Mouse (Mus musculus) lung, embryonic 15.5 days (tissue): ENCODE measurements around the gene Kdf1. TPM values are rescaled to one million over a fixed set of nuclear protein-coding genes. Genes with fewer than 3 reads are reported as not detected.
A peak's percentile ranks its signal among the peaks of the same experiment; 100 is the strongest.

ENCODE experiments used
- ATAC-seq: fragments of 200-750 bp; cut with Nextera tagmentation; 2 replicates; pipeline ENCODE4 v1.8.0; 2017; ENCODE audit warnings: moderate number of reproducible peaks, borderline replicate concordance; ENCODE audit not compliant: low FRiP score, low TSS enrichment; ENCODE audit errors: extremely low read depth
- H3K27ac ChIP-seq: fragments of 300-500 bp; sonication (generic); 2 replicates; pipeline ENCODE4 v1.5.1; 2015; ENCODE audit warnings: moderate library complexity, mild to moderate bottlenecking, inconsistent platforms
- H3K27me3 ChIP-seq: fragments of 300-500 bp; sonication (generic); 2 replicates; pipeline ENCODE4 v1.6.1; 2015; ENCODE audit warnings: inconsistent platforms
- H3K36me3 ChIP-seq: fragments of 300-500 bp; sonication (generic); 2 replicates; pipeline ENCODE4 v1.6.1; 2015; ENCODE audit warnings: inconsistent platforms
- H3K4me1 ChIP-seq: fragments of 300-500 bp; sonication (generic); 2 replicates; pipeline ENCODE4 v1.6.1; 2015; ENCODE audit warnings: inconsistent platforms
- H3K4me2 ChIP-seq: fragments of 300-500 bp; sonication (generic); 2 replicates; pipeline ENCODE4 v1.6.1; 2015; ENCODE audit warnings: inconsistent platforms, mild to moderate bottlenecking, moderate library complexity
- H3K4me3 ChIP-seq: fragments of 300-500 bp; sonication (generic); 2 replicates; pipeline ENCODE4 v1.5.1; 2015; ENCODE audit warnings: mild to moderate bottlenecking, inconsistent platforms
- H3K9ac ChIP-seq: fragments of 300-500 bp; sonication (generic); 2 replicates; pipeline ENCODE4 v1.6.1; 2015; ENCODE audit warnings: inconsistent platforms
- H3K9me3 ChIP-seq: fragments of 300-500 bp; sonication (generic); 2 replicates; pipeline ENCODE4 v1.6.1; 2016; ENCODE audit warnings: inconsistent platforms
- WGBS: fragments of 180-500 bp; shearing (Covaris S2); methylation state at CpG from one replicate; pipeline ENCODE4 v1.1.7; 2015; 5-methylcytosine and 5-hydroxymethylcytosine counted together
- polyA plus RNA-seq: library from polyadenylated mRNA; unstranded; fragments of >200 nt; fragmentation: Nextera tagmentation; extraction: Ambion mirVana; gene quantifications from 2 replicates; pipeline ENCODE4 v1.2.1, GENCODE M21; 2015

The Kdf1 gene
- 29.2 and 29.7 TPM in 2 replicates for polyA plus RNA-seq

DNA sequence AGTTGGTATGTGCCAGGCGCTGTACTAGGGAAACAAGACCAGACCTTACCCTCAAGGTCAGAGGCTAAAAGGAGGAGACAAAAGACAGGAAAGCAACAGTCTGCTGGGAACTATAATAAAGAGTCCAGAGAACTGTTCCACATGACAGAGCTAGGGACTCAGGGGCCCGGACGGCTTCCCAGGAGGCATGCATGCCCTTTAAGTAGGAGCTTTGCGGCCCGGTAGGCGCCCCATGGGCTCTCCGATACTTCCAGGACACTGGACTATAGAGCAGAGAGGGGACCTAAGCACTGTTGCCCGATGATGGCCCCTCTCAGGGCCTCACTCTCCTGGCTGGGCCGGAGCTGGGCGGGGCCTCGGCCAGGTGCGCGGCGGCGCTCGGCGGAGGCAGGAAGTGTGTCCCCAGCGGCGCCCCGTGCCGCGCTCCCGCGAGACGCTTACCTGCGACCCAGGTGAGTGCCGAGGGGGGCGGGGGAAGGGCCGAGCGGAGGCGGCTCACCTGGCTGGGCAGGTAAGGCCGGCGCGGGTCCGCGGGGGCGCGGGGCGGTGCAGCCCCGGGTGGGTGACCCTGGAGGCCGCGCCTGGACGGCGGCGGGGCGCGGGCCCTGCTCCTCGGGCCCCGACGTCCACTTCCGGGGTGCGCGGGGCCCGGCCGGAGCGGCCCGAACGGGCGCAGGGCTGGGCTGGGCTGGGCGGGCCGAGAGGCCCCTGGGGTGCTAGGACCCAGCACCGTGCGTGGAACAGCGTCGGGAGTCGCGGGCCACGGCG is at the start of gene Kdf1:
Kdf1 (plus strand) TSS at position 363 of the 768 bp plus-strand sequence.
- peaks cover 4% of the 10 kb centered on the region; the same call in 1 of the 2 replicates for H3K4me1 ChIP-seq
- H3K4me2 ChIP-seq, result peak within 1 kb of the TSS; percentile 52
- H3K9ac ChIP-seq, result peak within 1 kb of the TSS; percentile 52
- H3K4me3 ChIP-seq, result peak within 1 kb of the TSS; percentile 54
- no peaks in the 10 kb centered on the region for H3K9me3 ChIP-seq
- peak within 1 kb of the TSS; percentile 25; the same call in 1 of the 2 replicates for H3K27ac ChIP-seq
- no peaks in the 10 kb centered on the region for H3K36me3 ChIP-seq
- ATAC-seq, result peak; percentile 86
- H3K27me3 ChIP-seq, result peaks cover 34% of the 10 kb centered on the region
- 5% methylated on average over 55 of the region's 69 CpGs for WGBS

GRCm38 (mm10) chr4:133469122-133469521 is 49.6 kb upstream of the Kdf1 start:
- no peak for ATAC-seq

GRCm38 (mm10) chr4:133471135-133471821 is 47.5 kb upstream of the Kdf1 start:
- Histone ChIP-seq H3K9me3 (peaks cover 4% of the 10 kb centered on the region; the same call in 1 of the 2 replicates), H3K4me2 (no peak overlapping the region), H3K4me3 (no peak overlapping the region), H3K36me3 (no peaks in the 10 kb centered on the region), H3K9ac (no peak overlapping the region), H3K27me3 (peaks cover 18% of the 10 kb centered on the region; the same call in 1 of the 2 replicates), H3K4me1 (peaks cover 10% of the 10 kb centered on the region), H3K27ac (no peak overlapping the region)
- 78% methylated on average over 7 of the region's 7 CpGs for WGBS
- ATAC-seq, result no peak

More at GRCm38 (mm10) chr4:133469122-133469521, 49.6 kb upstream of the Kdf1 start:
- Histone ChIP-seq H3K4me3 (peak overlapping the region; percentile 14; the same call in 1 of the 2 replicates), H3K27me3 (peaks cover 6% of the 10 kb centered on the region; the same call in 1 of the 2 replicates), H3K9me3 (peaks cover 4% of the 10 kb centered on the region; the same call in 1 of the 2 replicates), H3K9ac (no peak overlapping the region), H3K4me1 (peaks cover 10% of the 10 kb centered on the region), H3K4me2 (peak overlapping the region; percentile 97), H3K27ac (no peak overlapping the region), H3K36me3 (no peaks in the 10 kb centered on the region)
- WGBS, result 14% methylated on average over 12 of the region's 12 CpGs

DNA sequence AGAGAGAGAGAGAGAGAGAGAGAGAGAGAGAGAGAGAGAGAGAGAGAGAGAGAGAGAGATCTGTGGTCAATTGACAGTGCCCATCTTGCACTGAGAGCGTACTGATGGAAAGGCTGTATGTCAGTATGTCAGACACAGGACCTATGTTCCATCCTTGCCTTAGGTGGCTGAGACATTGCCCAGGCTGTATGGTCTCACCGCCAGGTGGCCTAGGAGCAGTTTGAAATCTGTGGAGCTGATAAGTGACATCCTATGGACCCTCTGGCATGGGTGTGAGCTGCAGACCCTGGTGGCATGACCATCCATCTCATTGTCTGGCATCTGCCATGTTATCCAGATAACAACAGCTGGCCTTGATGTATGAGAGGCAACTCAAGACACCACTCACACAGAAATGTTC is 44.9 kb upstream of the Kdf1 start:
- Histone ChIP-seq H3K4me2 (no peak overlapping the region), H3K9me3 (peaks cover 4% of the 10 kb centered on the region; the same call in 1 of the 2 replicates), H3K27ac (no peak overlapping the region), H3K9ac (no peak overlapping the region), H3K4me3 (no peak overlapping the region), H3K4me1 (peaks cover 5% of the 10 kb centered on the region), H3K27me3 (peaks cover 37% of the 10 kb centered on the region; the same call in 1 of the 2 replicates), H3K36me3 (no peaks in the 10 kb centered on the region)
- no peak for ATAC-seq
- WGBS, result 57% methylated on average over 2 of the region's 2 CpGs

- H3K27ac ChIP-seq, result no peak within 1 kb of the TSS
These were observed 39.1 kb upstream of the Kdf1 start, which contains the start of gene Tent5b for GRCm38 (mm10) chr4:133479458-133480184. Tent5b (plus strand) TSS chr4:133480132.

GRCm38 (mm10) chr4:133480185-133480537 is 38.6 kb upstream of the Kdf1 start:
- ATAC-seq, result no peak
- Histone ChIP-seq H3K36me3 (no peaks in the 10 kb centered on the region), H3K4me2 (peak overlapping the region; percentile 63), H3K9ac (peak overlapping the region; percentile 11; the same call in 1 of the 2 replicates), H3K27ac (no peak overlapping the region), H3K9me3 (no peaks in the 10 kb centered on the region), H3K4me3 (peak overlapping the region; percentile 45), H3K4me1 (peaks cover 21% of the 10 kb centered on the region), H3K27me3 (peaks cover 50% of the 10 kb centered on the region)
- WGBS, result 5% methylated on average over 34 of the region's 34 CpGs

More at GRCm38 (mm10) chr4:133479458-133480184, 39.1 kb upstream of the Kdf1 start, which contains the start of gene Tent5b:
- H3K4me3 ChIP-seq, result peak within 1 kb of the TSS; percentile 45
- peak; percentile 97 for ATAC-seq
- H3K4me1 ChIP-seq, result peaks cover 18% of the 10 kb centered on the region
- peaks cover 55% of the 10 kb centered on the region for H3K27me3 ChIP-seq
- whole genome bisulfite sequencing, result 3% methylated on average over 29 of the region's 29 CpGs
- H3K9me3 ChIP-seq, result no peaks in the 10 kb centered on the region
- peak within 1 kb of the TSS; percentile 63 for H3K4me2 ChIP-seq
- no peaks in the 10 kb centered on the region for H3K36me3 ChIP-seq
- H3K9ac ChIP-seq, result peak within 1 kb of the TSS; percentile 11; the same call in 1 of the 2 replicates

DNA sequence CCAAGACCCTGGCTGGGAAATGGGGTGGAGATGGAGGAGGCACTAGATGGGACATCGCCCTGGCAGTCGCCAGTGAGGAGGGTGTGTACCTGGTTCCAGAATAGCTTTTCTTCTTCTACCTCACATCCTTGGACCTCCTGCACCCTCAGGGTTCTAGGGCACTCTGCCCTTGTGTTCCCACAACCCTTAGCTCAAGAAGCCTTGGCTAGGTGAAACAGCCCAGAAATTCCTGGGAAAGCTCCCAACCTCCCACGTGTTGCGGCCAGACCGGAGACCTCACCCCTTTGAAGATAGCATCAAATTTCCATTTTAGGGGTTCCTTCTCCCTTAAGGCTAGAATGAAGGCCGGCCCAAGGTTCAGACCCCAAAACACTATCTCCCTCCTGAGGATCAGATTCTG is 38.0 kb upstream of the Kdf1 start:
- Histone ChIP-seq H3K4me3 (peak overlapping the region; percentile 45; the same call in 1 of the 2 replicates), H3K4me1 (peaks cover 21% of the 10 kb centered on the region), H3K4me2 (peak overlapping the region; percentile 63), H3K9ac (no peak overlapping the region), H3K9me3 (no peaks in the 10 kb centered on the region), H3K36me3 (no peaks in the 10 kb centered on the region), H3K27me3 (peaks cover 46% of the 10 kb centered on the region), H3K27ac (no peak overlapping the region)
- ATAC-seq, result no peak
- 43% methylated on average over 6 of the region's 6 CpGs for WGBS

DNA sequence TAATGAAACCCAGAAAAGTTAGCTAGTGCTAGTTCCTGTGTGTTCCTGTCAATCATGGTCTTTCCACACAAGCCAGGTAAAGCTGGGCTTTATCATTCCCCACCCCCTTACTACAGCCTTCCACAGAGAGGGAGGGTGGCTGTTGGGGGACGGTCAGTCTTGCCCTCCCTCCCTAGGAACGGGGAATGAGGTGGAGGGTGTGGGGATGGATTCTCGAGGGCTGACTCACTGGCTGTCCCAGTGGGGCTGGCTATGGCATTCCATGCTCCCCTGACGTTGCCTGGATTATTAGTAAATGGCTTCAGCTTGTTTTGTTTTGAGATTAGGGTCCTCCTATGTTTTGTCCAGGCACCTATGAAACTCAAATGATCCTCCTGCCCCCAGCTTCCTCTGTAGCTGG is 37.3 kb upstream of the Kdf1 start:
- no peaks in the 10 kb centered on the region for H3K9me3 ChIP-seq
- H3K9ac ChIP-seq, result no peak overlapping the region
- H3K4me1 ChIP-seq, result peaks cover 21% of the 10 kb centered on the region
- no peak overlapping the region for H3K4me2 ChIP-seq
- no peak overlapping the region for H3K4me3 ChIP-seq
- ATAC-seq, result no peak
- no peak overlapping the region for H3K27ac ChIP-seq
- WGBS, result 18% methylated on average over 4 of the region's 4 CpGs
- no peaks in the 10 kb centered on the region for H3K36me3 ChIP-seq
- peaks cover 43% of the 10 kb centered on the region for H3K27me3 ChIP-seq

- Histone ChIP-seq H3K4me2 (no peak overlapping the region), H3K9ac (no peak overlapping the region), H3K27ac (no peak overlapping the region), H3K4me3 (no peak overlapping the region), H3K27me3 (peaks cover 36% of the 10 kb centered on the region), H3K4me1 (peaks cover 21% of the 10 kb centered on the region), H3K9me3 (no peaks in the 10 kb centered on the region), H3K36me3 (no peaks in the 10 kb centered on the region)
- ATAC-seq, result no peak
- WGBS, result 74% methylated on average over 3 of the region's 3 CpGs
These were observed 36.3 kb upstream of the Kdf1 start for GRCm38 (mm10) chr4:133482479-133482878.

- Histone ChIP-seq H3K9ac (no peak overlapping the region), H3K27ac (peak overlapping the region; percentile 56), H3K4me3 (no peak overlapping the region), H3K36me3 (no peaks in the 10 kb centered on the region), H3K4me1 (peaks cover 26% of the 10 kb centered on the region), H3K4me2 (peak overlapping the region; percentile 24), H3K27me3 (peaks cover 23% of the 10 kb centered on the region), H3K9me3 (no peaks in the 10 kb centered on the region)
- 7% methylated on average over 22 of the region's 22 CpGs for WGBS
- ATAC-seq, result 0 out of 2 replicates have a peak, but pooled peaks have one; percentile 24
These were observed 34.3 kb upstream of the Kdf1 start for GRCm38 (mm10) chr4:133484266-133485025.
